Mouse (Mus musculus) G1E-ER4 (cell line): Measurements from ENCODE around the gene Zfp296. TPM values are rescaled to one million over a fixed set of nuclear protein-coding genes. Genes with fewer than 3 reads are reported as not detected.

Experiments
- GATA1 ChIP-seq: IDR thresholded peaks from one replicate; pipeline ENCODE4 v1.8.0; 2012; ENCODE audit warnings: low read length, inconsistent platforms
- polyA plus RNA-seq: library from polyadenylated mRNA; stranded (reverse); fragments of >175 nt; gene quantifications from 2 replicates; pipeline ENCODE4 v1.2.3, GENCODE M21; 2012

Gene Zfp296
- polyA plus RNA-seq, 1 experiment: 3.0 TPM

DNA sequence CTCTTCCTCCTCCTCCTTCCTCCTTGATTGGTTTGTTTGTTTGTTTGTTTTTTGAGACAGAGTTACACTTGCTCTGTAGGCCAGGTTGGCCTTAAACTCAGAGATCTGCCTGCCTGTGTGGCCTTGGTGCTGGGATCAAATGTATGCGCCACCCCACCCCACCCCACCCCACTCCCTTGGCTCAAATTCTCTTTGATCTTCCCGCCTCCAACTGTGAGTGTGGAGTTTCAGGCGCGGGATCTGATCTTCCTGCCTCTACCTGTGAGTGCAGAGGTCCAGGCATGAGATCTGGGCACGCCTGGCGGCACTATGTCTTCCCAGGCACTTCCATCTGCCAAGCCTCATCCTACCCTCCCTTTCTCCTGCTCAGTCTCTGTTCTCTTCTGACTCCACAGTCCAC, 45.2 kb downstream of the Zfp296 start:
- no peak for TF ChIP-seq GATA1

DNA sequence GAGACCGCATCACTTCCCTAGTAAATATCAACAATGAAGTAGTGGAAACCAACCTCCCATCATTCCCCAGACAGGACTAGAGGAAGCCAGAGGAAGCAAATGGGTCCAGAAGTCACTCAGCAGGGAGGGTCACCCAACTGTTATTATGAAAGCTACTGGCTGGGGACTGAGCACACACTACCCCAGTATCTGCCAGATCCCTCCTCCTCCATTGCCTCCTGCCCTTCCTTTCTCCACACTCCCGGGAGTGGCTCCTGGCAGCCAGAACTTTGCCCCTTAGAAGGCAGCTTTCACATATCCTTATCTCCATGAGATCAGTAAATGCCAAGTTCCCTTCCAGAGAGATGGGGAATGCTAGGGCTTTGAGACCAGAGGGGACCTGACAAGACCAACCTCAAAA, 46.3 kb downstream of the Zfp296 start:
- no peak for TF ChIP-seq GATA1

DNA sequence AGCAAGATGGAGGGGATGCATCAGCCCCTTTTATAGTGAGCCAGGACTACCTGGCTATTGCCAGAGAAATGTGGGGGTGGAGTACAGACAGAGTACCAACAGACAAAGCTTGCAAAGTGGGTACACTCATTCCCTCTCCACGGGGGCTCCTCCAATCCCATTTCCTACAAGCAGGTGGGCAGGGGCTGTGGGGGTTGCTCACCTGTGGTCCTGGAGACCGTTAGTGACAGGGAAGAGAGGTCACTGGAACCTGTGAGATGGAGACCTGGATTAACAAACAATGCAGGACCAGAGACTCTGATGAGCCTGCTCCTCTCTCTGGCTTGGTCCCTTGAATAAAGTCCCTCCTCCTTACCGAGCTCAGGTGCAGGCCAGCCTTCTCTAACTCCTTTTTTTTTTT, 50.6 kb downstream of the Zfp296 start:
- no peak for TF ChIP-seq GATA1

DNA sequence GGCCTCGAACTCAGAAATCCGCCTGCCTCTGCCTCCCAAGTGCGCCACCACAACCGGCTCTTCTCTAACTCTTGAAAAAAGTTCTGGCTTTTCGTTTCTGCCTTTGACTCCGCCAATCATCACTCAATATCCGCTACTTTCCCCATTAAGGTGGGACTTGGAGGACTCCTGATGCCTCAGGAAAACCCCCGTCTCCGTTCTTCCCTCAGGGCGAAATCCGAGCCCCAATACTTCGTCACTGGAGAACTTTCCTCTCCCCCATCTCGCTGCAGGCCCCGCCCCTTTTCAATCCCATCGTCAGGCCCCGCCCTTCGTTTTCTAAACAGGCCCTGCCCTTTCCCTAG, 51.1 kb downstream of the Zfp296 start:
- no peak for TF ChIP-seq GATA1

DNA sequence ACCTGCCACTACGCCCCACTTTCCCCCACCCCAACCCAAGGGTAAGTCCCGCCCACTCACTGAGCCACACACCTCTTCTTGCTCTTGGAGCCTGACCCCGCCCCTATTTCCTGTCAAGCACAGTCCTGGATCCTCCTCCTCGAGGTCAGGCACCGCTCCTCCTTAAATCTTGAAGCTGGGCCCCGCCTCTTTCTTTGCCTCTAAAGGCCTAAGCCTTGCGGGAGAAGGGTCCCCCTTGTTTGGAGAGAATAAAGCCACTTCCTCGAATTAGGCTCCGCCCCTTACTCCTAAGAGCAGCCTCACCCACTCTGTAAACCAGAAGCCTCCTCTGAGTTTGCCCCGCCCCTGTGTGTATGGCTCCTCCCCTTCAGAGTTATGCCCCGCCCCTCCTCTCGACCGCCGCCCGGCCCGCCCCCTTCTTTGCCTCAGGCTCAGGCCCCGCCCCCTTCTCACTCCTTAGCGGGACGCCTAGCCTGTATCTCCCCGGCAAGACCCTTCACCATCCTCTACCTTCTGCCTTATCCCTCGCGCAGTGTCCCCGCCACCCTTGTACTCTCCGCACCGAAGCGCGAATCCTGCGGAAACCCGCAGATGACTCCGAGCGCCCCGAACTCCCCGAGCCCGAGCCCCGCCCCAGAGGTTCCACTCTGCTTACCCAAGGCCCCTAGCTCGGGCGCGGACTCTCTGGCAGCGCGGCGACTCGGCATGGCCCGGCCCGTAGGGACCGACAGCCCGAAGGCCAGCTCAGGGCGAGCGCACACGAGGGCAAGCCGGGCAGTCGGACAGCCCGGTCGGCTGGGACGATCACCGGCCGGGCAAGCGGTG, 51.7 kb downstream of the Zfp296 start:
- no peak for TF ChIP-seq GATA1

DNA sequence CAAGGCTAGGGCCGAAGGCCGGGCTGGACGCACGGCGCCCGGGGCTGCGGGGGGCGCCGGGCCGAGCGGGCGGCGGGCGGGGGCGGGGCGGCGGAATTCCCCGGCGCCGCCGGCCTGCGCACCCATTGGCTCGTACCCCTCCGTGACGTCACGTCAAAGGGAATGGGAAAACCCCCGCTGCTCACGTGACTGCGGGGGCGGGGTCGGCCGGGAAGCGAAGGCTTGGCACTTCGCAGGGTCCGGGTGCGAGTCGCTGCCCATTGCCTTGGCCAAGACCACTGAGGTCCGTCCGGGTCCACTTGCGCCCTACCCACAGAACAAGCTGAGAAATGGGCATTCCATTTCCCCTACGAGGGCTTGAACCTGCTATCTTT, 52.3 kb downstream of the Zfp296 start, which contains the start of gene Relb:
TSS of gene Relb (minus strand) at position 78 of the 374 bp plus-strand sequence.
- no peak for TF ChIP-seq GATA1

Other genes with a start within 250 kb of the Zfp296 start
- gene Ercc1, start 232.5 kb upstream of the Zfp296 start, polyA plus RNA-seq: 109 and 133 TPM in 2 replicates
- gene Cd3eap, start 217.8 kb upstream of the Zfp296 start, polyA plus RNA-seq: 68.3 and 117 TPM in 2 replicates
- gene Ppp1r13l, start 217.5 kb upstream of the Zfp296 start, polyA plus RNA-seq: 37.2 and 45.4 TPM in 2 replicates
- 59.8 and 60.3 TPM in 2 replicates for gene Ercc2, start 195.3 kb upstream of the Zfp296 start, polyA plus RNA-seq
- 0.23 and 0.25 TPM in 2 replicates for gene Klc3, start 173.2 kb upstream of the Zfp296 start, polyA plus RNA-seq
- gene Ckm, start 172.5 kb upstream of the Zfp296 start, polyA plus RNA-seq: not detected in 2 replicates
- 45.0 and 67.8 TPM in 2 replicates for gene Mark4, start 118.5 kb upstream of the Zfp296 start, polyA plus RNA-seq
- 0.08 TPM in 2 replicates for gene Exoc3l2, start 114.0 kb upstream of the Zfp296 start, polyA plus RNA-seq
- 7.4 and 10.3 TPM in 2 replicates for gene Bloc1s3, start 68.9 kb upstream of the Zfp296 start, polyA plus RNA-seq
- gene Trappc6a, start 68.9 kb upstream of the Zfp296 start, polyA plus RNA-seq: 590 and 674 TPM in 2 replicates
- gene Nkpd1, start 59.4 kb upstream of the Zfp296 start, polyA plus RNA-seq: 0.40 and 0.71 TPM in 2 replicates
- gene Ppp1r37, start 14.2 kb upstream of the Zfp296 start, polyA plus RNA-seq: 134 and 156 TPM in 2 replicates
- gene Gemin7, start 308 bp downstream of the Zfp296 start, polyA plus RNA-seq: 91.7 and 117 TPM in 2 replicates
- gene Clasrp, start 27.2 kb downstream of the Zfp296 start, polyA plus RNA-seq: 263 and 292 TPM in 2 replicates
- gene Relb, start 52.2 kb downstream of the Zfp296 start, polyA plus RNA-seq: 0.75 and 0.90 TPM in 2 replicates
- gene Clptm1, start 87.7 kb downstream of the Zfp296 start, polyA plus RNA-seq: 149 and 193 TPM in 2 replicates
- gene Apoc2, start 100.7 kb downstream of the Zfp296 start, polyA plus RNA-seq: not detected in 2 replicates
- gene Gm44805, start 104.1 kb downstream of the Zfp296 start, polyA plus RNA-seq: not detected in 2 replicates
- gene Apoc4, start 104.2 kb downstream of the Zfp296 start, polyA plus RNA-seq: not detected in 2 replicates
- gene Apoc1, start 115.4 kb downstream of the Zfp296 start, polyA plus RNA-seq: 4.8 and 6.7 TPM in 2 replicates
- 23.7 and 28.1 TPM in 2 replicates for gene Apoe, start 121.9 kb downstream of the Zfp296 start, polyA plus RNA-seq
- gene Tomm40, start 138.2 kb downstream of the Zfp296 start, polyA plus RNA-seq: 694 and 701 TPM in 2 replicates
- gene Nectin2, start 173.2 kb downstream of the Zfp296 start, polyA plus RNA-seq: 49.4 and 58.6 TPM in 2 replicates
- not detected in 2 replicates for gene Bcam, start 193.7 kb downstream of the Zfp296 start, polyA plus RNA-seq
- not detected in 2 replicates for gene Cblc, start 219.5 kb downstream of the Zfp296 start, polyA plus RNA-seq
- not detected in 2 replicates for gene Bcl3, start 245.5 kb downstream of the Zfp296 start, polyA plus RNA-seq